Mouse (Mus musculus): ENCODE results near the gene Mfsd13b. TPM values are rescaled to one million over a fixed set of nuclear protein-coding genes. Genes with fewer than 3 reads are reported as not detected.
"Not testable (repeated sequence)": the region's sequence is repeated elsewhere in the genome, so short reads cannot be mapped to it uniquely, and the experiment has no call there.

The Mfsd13b gene
- polyA plus RNA-seq (2015; fragmentation: Nextera tagmentation; extraction: Ambion mirVana), result 0.14 and 0.42 TPM in 2 replicates

DNA sequence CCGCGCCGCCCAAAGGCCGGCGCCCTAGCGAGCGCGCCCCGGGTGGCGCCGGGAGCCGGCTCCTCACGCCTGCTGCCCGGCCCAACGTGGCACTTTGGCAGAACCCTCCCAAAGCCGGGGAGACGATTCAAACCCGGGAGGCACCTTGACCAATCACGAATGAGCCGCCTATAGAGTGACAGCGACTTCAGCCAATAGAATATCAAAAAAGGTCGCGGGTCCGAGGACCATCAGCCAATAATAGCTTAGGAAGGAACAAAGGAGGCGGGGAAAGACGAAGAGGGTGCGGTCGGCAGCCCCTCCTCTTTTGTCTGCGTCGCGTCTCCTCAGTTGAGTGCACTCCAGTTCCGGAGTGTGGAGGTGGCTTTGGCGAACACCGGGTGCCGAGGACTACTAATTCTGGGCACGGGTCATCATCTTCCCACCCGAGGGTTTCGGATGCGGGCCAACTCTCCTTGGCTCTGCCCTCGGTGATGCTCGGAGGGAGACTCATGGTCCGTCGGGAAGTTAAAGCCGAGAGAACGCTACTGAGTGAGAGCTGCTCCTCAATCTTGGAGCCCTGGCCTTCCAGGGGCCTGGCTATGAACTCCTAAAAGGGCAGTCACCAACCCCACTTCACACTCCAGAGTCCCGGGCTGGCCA lies at the start of gene Mfsd13b, which contains the start of gene Cdr2:
Gene Mfsd13b, plus strand, starts transcription at position 310 of the 642 bp plus-strand sequence.
Gene Cdr2, minus strand, starts transcription at position 113 of the 642 bp plus-strand sequence.
- under 1% methylated on average over 46 of the region's 46 CpGs for WGBS
- H3K4me3 ChIP-seq, result peak within 1 kb of the TSS; percentile 95
- H3K4me1 ChIP-seq (replicated peaks), result peaks cover 40% of the 10 kb centered on the region
- no peaks in the 10 kb centered on the region for H3K36me3 ChIP-seq
- ATAC-seq (ENCODE audit: low FRiP score), result peak; percentile 96
- H3K9me3 ChIP-seq, result no peaks in the 10 kb centered on the region
- H3K27me3 ChIP-seq, result 0 out of 2 replicates have a peak, but pooled peaks cover 2% of the 10 kb centered on the region
- H3K9ac ChIP-seq, result peak within 1 kb of the TSS; percentile 86
- peak within 1 kb of the TSS; percentile 87 for H3K27ac ChIP-seq
- H3K4me2 ChIP-seq, result peak within 1 kb of the TSS; percentile 84

DNA sequence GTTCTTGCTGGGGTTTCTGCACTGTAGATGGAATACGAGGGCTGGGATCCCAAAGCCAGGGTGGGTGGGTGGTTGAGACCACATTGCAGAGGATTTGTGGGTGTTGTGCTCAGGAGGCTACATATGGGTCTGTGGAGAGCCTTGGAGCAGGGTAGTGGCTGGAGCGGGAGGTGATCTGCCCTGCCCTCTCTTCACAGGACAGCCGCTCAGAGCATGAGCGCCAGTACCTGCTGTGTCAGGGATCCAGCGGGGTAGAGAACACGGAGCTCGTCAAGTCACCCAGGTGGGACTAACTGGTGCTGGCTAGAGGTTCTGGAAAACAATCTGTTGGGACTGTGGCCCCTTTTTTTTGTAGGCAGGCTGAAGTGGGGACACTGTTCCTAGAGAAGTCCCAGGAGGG lies 49.2 kb upstream of the Mfsd13b start:
- Histone ChIP-seq H3K27ac (no peak overlapping the region), H3K9me3 (no peaks in the 10 kb centered on the region), H3K9ac (no peak overlapping the region), H3K36me3 (peaks cover 94% of the 10 kb centered on the region), H3K4me1 (replicated peaks) (no peaks in the 10 kb centered on the region), H3K27me3 (no peaks in the 10 kb centered on the region), H3K4me3 (no peak overlapping the region), H3K4me2 (no peak overlapping the region)
- 92% methylated on average over 7 of the region's 7 CpGs for WGBS
- no peak for ATAC-seq (ENCODE audit: low FRiP score)

DNA sequence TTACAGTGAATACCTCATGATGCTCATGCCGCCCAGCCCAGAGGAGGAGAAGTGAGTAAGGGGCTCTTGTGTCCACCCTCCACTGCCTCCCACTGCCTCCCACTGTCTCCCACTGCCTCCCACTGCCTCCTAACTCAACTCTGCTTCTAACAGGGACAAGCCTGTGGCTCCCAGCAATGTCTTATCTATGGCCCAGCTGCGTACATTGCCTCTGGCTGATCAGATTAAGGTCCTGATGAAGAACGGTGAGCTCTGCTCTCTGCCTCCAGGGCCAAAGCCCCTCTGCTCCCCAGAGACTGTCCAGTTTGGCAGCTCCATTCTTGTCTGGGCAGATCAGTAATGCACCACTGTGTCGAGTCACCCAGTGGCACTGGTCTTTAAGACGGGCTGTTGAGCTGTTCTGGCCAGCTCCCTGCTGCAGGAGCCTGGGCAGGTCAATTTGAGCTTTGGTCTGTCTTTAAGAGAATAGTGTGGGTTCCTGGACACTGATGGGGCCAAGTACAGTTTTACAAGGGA lies 48.6 kb upstream of the Mfsd13b start:
- Histone ChIP-seq H3K4me3 (no peak overlapping the region), H3K4me1 (replicated peaks) (no peaks in the 10 kb centered on the region), H3K27me3 (no peaks in the 10 kb centered on the region), H3K9me3 (no peaks in the 10 kb centered on the region), H3K4me2 (no peak overlapping the region), H3K9ac (no peak overlapping the region), H3K36me3 (peaks cover 94% of the 10 kb centered on the region), H3K27ac (no peak overlapping the region)
- WGBS, result 79% methylated on average over 5 of the region's 5 CpGs
- no peak for ATAC-seq (ENCODE audit: low FRiP score)

DNA sequence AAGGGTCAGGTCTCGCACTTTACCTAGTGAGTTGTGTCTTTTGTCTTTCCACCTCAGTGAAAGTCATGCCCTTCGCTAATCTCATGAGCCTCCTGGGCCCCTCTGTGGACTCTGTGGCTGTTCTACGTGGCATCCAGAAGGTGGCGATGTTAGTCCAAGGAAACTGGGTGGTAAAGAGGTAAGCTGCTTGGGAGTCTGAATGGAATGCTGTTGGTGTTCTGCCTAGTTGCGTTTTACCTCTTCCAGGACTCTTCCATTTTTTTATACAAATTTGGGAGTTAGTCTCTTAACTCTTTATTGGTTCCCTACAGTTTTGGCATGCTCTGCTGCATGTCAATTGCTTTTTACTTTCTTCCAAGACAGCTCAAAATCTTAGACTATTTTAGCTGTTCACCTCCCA lies 47.6 kb upstream of the Mfsd13b start:
- Histone ChIP-seq H3K9me3 (no peaks in the 10 kb centered on the region), H3K4me2 (no peak overlapping the region), H3K9ac (no peak overlapping the region), H3K27me3 (no peaks in the 10 kb centered on the region), H3K27ac (no peak overlapping the region), H3K36me3 (peaks cover 94% of the 10 kb centered on the region), H3K4me3 (no peak overlapping the region), H3K4me1 (replicated peaks) (no peaks in the 10 kb centered on the region)
- WGBS, result 31% methylated on average over 5 of the region's 5 CpGs
- no peak for ATAC-seq (ENCODE audit: low FRiP score)

- Histone ChIP-seq H3K27ac (peak overlapping the region; percentile 23; the same call in 1 of the 2 replicates), H3K9ac (no peak overlapping the region), H3K27me3 (no peaks in the 10 kb centered on the region), H3K4me2 (no peak overlapping the region), H3K9me3 (no peaks in the 10 kb centered on the region), H3K36me3 (peaks cover 94% of the 10 kb centered on the region), H3K4me3 (no peak overlapping the region), H3K4me1 (replicated peaks) (no peaks in the 10 kb centered on the region)
- no peak for ATAC-seq (ENCODE audit: low FRiP score)
- WGBS, result 92% methylated on average over 4 of the region's 4 CpGs
Measured at GRCm38 (mm10) chr7:120936522-120936921, 45.8 kb upstream of the Mfsd13b start.

GRCm38 (mm10) chr7:120938206-120938605 lies 44.1 kb upstream of the Mfsd13b start:
- Histone ChIP-seq H3K27ac (no peak overlapping the region), H3K4me2 (no peak overlapping the region), H3K36me3 (peaks cover 94% of the 10 kb centered on the region), H3K4me3 (no peak overlapping the region), H3K9me3 (no peaks in the 10 kb centered on the region), H3K9ac (peak overlapping the region; percentile 13; the same call in 1 of the 2 replicates), H3K27me3 (no peaks in the 10 kb centered on the region), H3K4me1 (replicated peaks) (no peaks in the 10 kb centered on the region)
- WGBS, result 83% methylated on average over 9 of the region's 9 CpGs
- ATAC-seq (ENCODE audit: low FRiP score), result peak; percentile 25; the same call in 1 of the 2 replicates

- peaks cover 94% of the 10 kb centered on the region for H3K36me3 ChIP-seq
Measured at GRCm38 (mm10) chr7:120940343-120940742, 42.0 kb upstream of the Mfsd13b start.

GRCm38 (mm10) chr7:120941214-120941613 lies 41.1 kb upstream of the Mfsd13b start:
- ATAC-seq (ENCODE audit: low FRiP score), result no peak
- Histone ChIP-seq H3K4me3 (no peak overlapping the region), H3K9ac (no peak overlapping the region), H3K4me2 (no peak overlapping the region), H3K36me3 (peaks cover 89% of the 10 kb centered on the region), H3K27ac (no peak overlapping the region), H3K4me1 (replicated peaks) (no peaks in the 10 kb centered on the region), H3K9me3 (no peaks in the 10 kb centered on the region), H3K27me3 (no peaks in the 10 kb centered on the region)
- 96% methylated on average over 6 of the region's 6 CpGs for WGBS

More at GRCm38 (mm10) chr7:120940343-120940742, 42.0 kb upstream of the Mfsd13b start:
- no peak overlapping the region for H3K4me3 ChIP-seq
- no peaks in the 10 kb centered on the region for H3K27me3 ChIP-seq
- 89% methylated on average over 12 of the region's 12 CpGs for WGBS
- ATAC-seq (ENCODE audit: low FRiP score), result 0 out of 2 replicates have a peak, but pooled peaks have one; percentile 36
- no peaks in the 10 kb centered on the region for H3K9me3 ChIP-seq
- no peaks in the 10 kb centered on the region for H3K4me1 ChIP-seq (replicated peaks)
- no peak overlapping the region for H3K27ac ChIP-seq
- no peak overlapping the region for H3K4me2 ChIP-seq
- H3K9ac ChIP-seq, result no peak overlapping the region

GRCm38 (mm10) chr7:120942506-120942905 lies 39.8 kb upstream of the Mfsd13b start:
- H3K4me2 ChIP-seq, result no peak overlapping the region
- H3K9ac ChIP-seq, result no peak overlapping the region
- H3K27ac ChIP-seq, result no peak overlapping the region
- H3K4me3 ChIP-seq, result no peak overlapping the region
- H3K36me3 ChIP-seq, result peaks cover 83% of the 10 kb centered on the region
- WGBS, result 90% methylated on average over 1 of the region's 1 CpGs
- H3K27me3 ChIP-seq, result no peaks in the 10 kb centered on the region
- ATAC-seq (ENCODE audit: low FRiP score), result no peak
- H3K4me1 ChIP-seq (replicated peaks), result no peaks in the 10 kb centered on the region
- H3K9me3 ChIP-seq, result no peaks in the 10 kb centered on the region

DNA sequence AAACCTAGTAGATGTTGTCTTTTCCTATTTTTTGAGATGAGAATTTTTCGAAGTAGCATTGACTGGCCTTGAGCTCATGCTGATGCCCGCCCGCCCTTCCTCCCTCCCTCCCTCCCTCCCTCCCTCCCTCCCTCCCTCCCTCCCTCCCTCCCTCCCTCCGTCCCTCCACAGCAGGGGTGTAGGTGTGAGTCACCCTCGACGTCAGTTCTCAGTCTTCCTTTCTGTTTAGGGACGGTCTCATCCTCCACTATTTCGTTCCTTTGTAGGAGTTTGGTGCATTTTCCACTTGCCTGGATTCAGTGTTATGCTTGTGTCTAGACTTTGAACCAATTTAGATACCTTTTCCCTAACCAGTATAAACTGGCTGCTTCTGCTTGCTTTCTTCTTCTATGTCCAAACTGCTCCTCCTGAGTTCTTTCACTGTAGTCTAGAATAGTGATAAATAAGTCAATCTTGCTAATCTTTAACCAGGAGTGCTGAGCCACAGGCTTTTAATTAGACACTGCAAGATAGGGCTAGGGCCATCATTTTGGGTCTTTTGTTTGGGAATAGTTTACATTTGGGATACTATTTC lies 38.3 kb upstream of the Mfsd13b start:
- WGBS, result 75% methylated on average over 7 of the region's 8 CpGs

DNA sequence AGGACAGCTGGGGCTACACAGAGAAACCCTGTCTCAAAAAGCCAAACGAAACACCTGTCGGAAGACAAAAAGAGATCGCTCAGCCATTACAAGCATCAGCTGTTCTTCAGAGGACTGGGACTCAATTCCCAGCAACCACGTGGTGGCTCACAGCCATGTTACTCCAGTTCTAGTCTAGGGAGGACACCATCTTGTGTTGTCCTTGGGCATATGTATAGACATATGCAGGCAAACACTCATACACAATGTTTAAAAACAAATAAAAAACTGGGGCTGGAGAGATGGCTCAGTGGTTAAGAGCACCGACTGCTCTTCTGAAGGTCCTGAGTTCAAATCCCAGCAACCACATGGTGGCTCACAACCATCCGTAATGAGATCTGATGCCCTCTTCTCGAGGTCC lies 28.7 kb upstream of the Mfsd13b start:
- not testable (repeated sequence) for H3K27me3 ChIP-seq; H3K4me1 ChIP-seq (replicated peaks); H3K9ac ChIP-seq; ATAC-seq (ENCODE audit: low FRiP score); H3K27ac ChIP-seq; H3K4me2 ChIP-seq; H3K4me3 ChIP-seq; H3K9me3 ChIP-seq
- H3K36me3 ChIP-seq, result peaks cover 45% of the 10 kb centered on the region
- WGBS, result 90% methylated on average over 7 of the region's 7 CpGs

More for the DNA sequence above, 38.3 kb upstream of the Mfsd13b start:
- peaks cover 80% of the 10 kb centered on the region for H3K36me3 ChIP-seq
- H3K27me3 ChIP-seq, result no peaks in the 10 kb centered on the region
- H3K4me3 ChIP-seq, result no peak overlapping the region
- H3K4me1 ChIP-seq (replicated peaks), result no peaks in the 10 kb centered on the region
- no peak overlapping the region for H3K4me2 ChIP-seq
- no peak for ATAC-seq (ENCODE audit: low FRiP score)
- no peak overlapping the region for H3K9ac ChIP-seq
- H3K27ac ChIP-seq, result no peak overlapping the region
- H3K9me3 ChIP-seq, result no peaks in the 10 kb centered on the region

DNA sequence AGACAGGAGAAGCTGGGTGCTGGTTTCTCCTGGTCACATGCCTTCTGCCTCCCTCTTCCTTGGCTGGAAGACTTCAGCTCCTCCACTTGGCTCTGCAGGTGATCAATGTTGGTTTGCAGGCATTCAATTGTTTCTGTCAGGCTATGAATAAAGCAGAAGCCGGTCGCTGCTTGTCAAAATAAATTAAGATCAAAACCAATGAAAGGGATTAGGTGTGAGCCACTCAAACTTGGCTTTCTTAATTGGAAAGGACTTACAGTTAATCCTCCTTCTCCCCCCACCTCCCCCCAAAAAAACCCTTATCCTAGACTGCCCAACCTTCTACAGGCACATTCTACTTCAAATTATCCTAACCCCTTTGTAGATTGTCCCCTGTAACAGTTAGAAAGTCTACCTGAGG lies 22.2 kb upstream of the Mfsd13b start:
- no peak overlapping the region for H3K27ac ChIP-seq
- no peak for ATAC-seq (ENCODE audit: low FRiP score)
- peaks cover 47% of the 10 kb centered on the region for H3K36me3 ChIP-seq
- no peaks in the 10 kb centered on the region for H3K9me3 ChIP-seq
- H3K9ac ChIP-seq, result no peak overlapping the region
- no peak overlapping the region for H3K4me3 ChIP-seq
- H3K4me1 ChIP-seq (replicated peaks), result no peaks in the 10 kb centered on the region
- WGBS, result 70% methylated on average over 2 of the region's 2 CpGs
- no peak overlapping the region for H3K4me2 ChIP-seq
- H3K27me3 ChIP-seq, result no peaks in the 10 kb centered on the region

Data from hindbrain, embryonic 13.5 days (tissue).